Mouse (Mus musculus) right cerebral cortex, postnatal 25 days (tissue): ENCODE measurements at regions not wholly inside any gene's neighbourhood (a gene's known extent, or its start where the extent isn't known, plus 50 kb on each side); places are given as distances from the start of the nearest gene placed in this dataset.

Source experiments
- DNase-seq: peaks from one replicate; pipeline ENCODE4 v3.0.0; 2022

- no peak for DNase-seq
These were observed 301.0 kb downstream of the 9330182O14Rik start for GRCm38 (mm10) chr15:40435156-40435555.

GRCm38 (mm10) chr15:40436688-40437087 is 302.5 kb downstream of the 9330182O14Rik start:
- no peak for DNase-seq

- DNase-seq = no peak
These were observed 305.7 kb downstream of the 9330182O14Rik start for GRCm38 (mm10) chr15:40439827-40440226.

- DNase-seq = no peak
These were observed 314.5 kb downstream of the 9330182O14Rik start for GRCm38 (mm10) chr15:40448623-40449022.

GRCm38 (mm10) chr15:40453235-40453634 is 319.1 kb downstream of the 9330182O14Rik start:
- DNase-seq = no peak

- DNase-seq = no peak
These were observed 341.6 kb downstream of the 9330182O14Rik start for GRCm38 (mm10) chr15:40475659-40476355.

GRCm38 (mm10) chr15:40480386-40480785 is 346.2 kb downstream of the 9330182O14Rik start:
- DNase-seq = no peak

- no peak for DNase-seq
These were observed 347.1 kb downstream of the 9330182O14Rik start for GRCm38 (mm10) chr15:40481239-40481638.

- no peak for DNase-seq
These were observed 351.8 kb downstream of the 9330182O14Rik start for GRCm38 (mm10) chr15:40485997-40486396.

GRCm38 (mm10) chr15:40501180-40502125 is 367.3 kb downstream of the 9330182O14Rik start:
- DNase-seq = no peak

- DNase-seq = no peak
These were observed 376.7 kb downstream of the 9330182O14Rik start for GRCm38 (mm10) chr15:40510826-40511225.

- DNase-seq = no peak
These were observed 390.2 kb downstream of the 9330182O14Rik start for GRCm38 (mm10) chr15:40524350-40524749.

- DNase-seq = no peak
These were observed 399.3 kb downstream of the 9330182O14Rik start for GRCm38 (mm10) chr15:40533451-40533873.

GRCm38 (mm10) chr15:40561661-40562060 is 427.5 kb downstream of the 9330182O14Rik start:
- DNase-seq = no peak

GRCm38 (mm10) chr15:40565716-40566115 is 431.6 kb downstream of the 9330182O14Rik start:
- no peak for DNase-seq

GRCm38 (mm10) chr15:40566481-40566880 is 432.3 kb downstream of the 9330182O14Rik start:
- no peak for DNase-seq

GRCm38 (mm10) chr15:40568701-40569100 is 434.5 kb downstream of the 9330182O14Rik start:
- no peak for DNase-seq
